Mouse (Mus musculus) midbrain, embryonic 15.5 days (tissue): ENCODE measurements around the gene Ttc32. TPM values are rescaled to one million over a fixed set of nuclear protein-coding genes. Genes with fewer than 3 reads are reported as not detected.
A peak's percentile ranks its signal among the peaks of the same experiment; 100 is the strongest.

Experiments used
- ATAC-seq: fragments of 200-750 bp; cut with Nextera tagmentation; replicated peaks from 2 replicates; pipeline ENCODE4 v1.8.0; 2017; ENCODE audit warnings: moderate TSS enrichment
- H3K27ac ChIP-seq: fragments of 300-500 bp; sonication (generic); 2 replicates; pipeline ENCODE4 v1.5.1; 2015; ENCODE audit warnings: mild to moderate bottlenecking, inconsistent platforms
- H3K27me3 ChIP-seq: fragments of 300-500 bp; sonication (generic); replicated peaks from 2 replicates; pipeline ENCODE4 v1.6.1; 2015; ENCODE audit warnings: inconsistent platforms
- H3K36me3 ChIP-seq: fragments of 300-500 bp; sonication (generic); replicated peaks from 2 replicates; pipeline ENCODE4 v1.6.1; 2015; ENCODE audit warnings: inconsistent platforms
- H3K4me1 ChIP-seq: fragments of 300-500 bp; sonication (generic); 2 replicates; pipeline ENCODE4 v1.6.1; 2015; ENCODE audit warnings: inconsistent platforms
- H3K4me2 ChIP-seq: fragments of 300-500 bp; sonication (generic); 2 replicates; pipeline ENCODE4 v1.6.1; 2015; ENCODE audit warnings: inconsistent platforms, mild to moderate bottlenecking, moderate library complexity
- H3K4me3 ChIP-seq: fragments of 300-500 bp; sonication (generic); 2 replicates; pipeline ENCODE4 v1.5.1; 2015; ENCODE audit warnings: mild to moderate bottlenecking, inconsistent platforms
- H3K9ac ChIP-seq: fragments of 300-500 bp; sonication (generic); 2 replicates; pipeline ENCODE4 v1.6.1; 2015; ENCODE audit warnings: mild to moderate bottlenecking, inconsistent platforms
- H3K9me3 ChIP-seq: fragments of 300-500 bp; sonication (generic); 2 replicates; pipeline ENCODE4 v1.6.1; 2016; ENCODE audit warnings: inconsistent platforms
- WGBS: fragments of 180-500 bp; shearing (Covaris S2); methylation state at CpG from one replicate; pipeline ENCODE4 v1.1.7; 2015; ENCODE audit warnings: mixed read lengths; 5-methylcytosine and 5-hydroxymethylcytosine counted together
- polyA plus RNA-seq: library from polyadenylated mRNA; unstranded; fragments of >200 nt; fragmentation: Nextera tagmentation; extraction: Ambion mirVana; gene quantifications from 2 replicates; pipeline ENCODE4 v1.2.1, GENCODE M21; 2015

Ttc32 gene
- polyA plus RNA-seq, 1 experiment from 2014 or later, result 6.8 TPM

DNA sequence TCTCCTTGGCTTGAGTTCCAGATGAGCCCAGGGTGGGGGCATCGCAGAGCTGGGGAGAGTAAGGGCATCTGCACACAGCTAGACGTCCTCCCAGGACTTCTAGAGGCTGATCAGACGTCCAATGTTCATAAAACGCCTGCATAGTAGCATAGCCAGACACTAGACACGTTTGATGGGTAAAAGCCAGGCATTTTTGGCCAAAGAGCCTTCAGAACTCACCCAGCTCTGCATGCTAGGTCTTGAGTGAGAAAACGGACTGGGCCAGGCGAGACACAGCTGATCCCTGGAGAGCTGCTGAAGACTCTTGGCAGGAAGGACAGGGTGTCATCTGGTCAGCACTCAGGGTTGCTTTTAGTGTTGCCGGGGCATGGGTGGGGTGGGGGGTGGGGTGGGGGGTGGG is 18.3 kb downstream of the Ttc32 start:
- no peaks in the 10 kb centered on the region for H3K27me3 ChIP-seq
- no peak overlapping the region for H3K4me2 ChIP-seq
- H3K4me3 ChIP-seq, result no peak overlapping the region
- no peak overlapping the region for H3K9ac ChIP-seq
- 82% methylated on average over 8 of the region's 8 CpGs for WGBS
- H3K9me3 ChIP-seq, result no peaks in the 10 kb centered on the region
- H3K36me3 ChIP-seq, result no peaks in the 10 kb centered on the region
- no peak overlapping the region for H3K27ac ChIP-seq
- no peak for ATAC-seq
- H3K4me1 ChIP-seq, result no peaks in the 10 kb centered on the region

- Histone ChIP-seq H3K36me3 (no peaks in the 10 kb centered on the region), H3K9me3 (no peaks in the 10 kb centered on the region), H3K4me1 (no peaks in the 10 kb centered on the region), H3K27ac (no peak overlapping the region), H3K9ac (no peak overlapping the region), H3K4me3 (no peak overlapping the region), H3K27me3 (no peaks in the 10 kb centered on the region), H3K4me2 (no peak overlapping the region)
- 49% methylated on average over 6 of the region's 6 CpGs for WGBS
- ATAC-seq, result no peak
Observed at GRCm38 (mm10) chr12:9050824-9051223, 21.0 kb downstream of the Ttc32 start.

DNA sequence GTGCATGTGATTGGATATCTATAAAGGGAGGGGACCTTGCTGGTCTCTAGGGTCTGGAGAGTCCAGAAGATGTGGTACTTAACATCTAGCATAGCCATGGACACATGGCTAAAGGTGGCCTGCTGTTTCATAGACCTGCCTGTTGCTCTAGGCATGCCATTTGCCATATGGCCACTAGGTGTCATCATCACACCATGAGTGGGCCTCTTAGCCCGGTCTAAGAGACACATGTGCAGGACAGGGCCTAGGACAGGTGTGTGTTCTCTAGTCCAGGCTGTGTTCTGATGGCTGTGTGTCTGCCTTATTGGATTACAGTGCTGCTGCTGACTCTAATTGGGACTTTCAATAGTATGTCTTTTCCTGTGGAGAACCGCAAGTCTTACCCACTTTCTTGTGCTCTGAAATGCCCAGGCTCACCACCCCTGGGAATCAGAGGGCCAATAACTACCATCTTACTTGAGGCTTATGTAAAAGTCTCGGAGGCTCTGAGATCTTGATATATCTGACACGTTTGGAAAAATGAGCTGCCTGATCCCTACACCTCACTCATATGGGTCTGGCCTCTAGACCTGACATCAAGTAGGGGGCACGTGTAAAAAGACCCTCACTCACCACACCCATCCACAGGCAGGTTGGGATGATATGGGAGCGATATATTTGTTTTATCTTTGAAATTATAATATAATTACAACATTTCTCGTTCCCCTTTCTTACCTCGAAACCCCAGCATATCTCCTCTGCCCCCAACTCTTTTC is 22.5 kb downstream of the Ttc32 start:
- H3K4me2 ChIP-seq, result no peak overlapping the region
- no peaks in the 10 kb centered on the region for H3K27me3 ChIP-seq
- WGBS, result 58% methylated on average over 8 of the region's 8 CpGs

DNA sequence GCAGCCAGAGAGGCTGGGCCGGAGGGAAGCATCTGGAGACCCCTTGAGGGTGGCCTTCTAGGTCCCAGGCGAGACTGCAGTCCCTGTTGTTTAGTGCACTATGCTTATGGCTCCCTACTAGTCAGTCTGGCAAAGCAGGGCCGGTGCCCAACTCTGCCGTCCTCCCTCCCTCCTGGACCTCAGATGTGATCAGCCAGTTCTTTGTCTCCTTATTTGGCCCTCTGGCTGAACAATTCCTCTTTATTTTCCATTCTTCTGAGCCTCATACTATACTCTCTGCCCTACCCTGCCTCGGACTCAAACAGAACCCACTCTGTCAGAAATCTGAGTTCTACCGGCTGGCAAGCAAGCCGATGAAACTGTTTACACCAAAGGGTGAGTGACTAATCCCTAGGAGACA is 23.5 kb downstream of the Ttc32 start:
- H3K9ac ChIP-seq, result no peak overlapping the region
- no peaks in the 10 kb centered on the region for H3K36me3 ChIP-seq
- no peak overlapping the region for H3K27ac ChIP-seq
- H3K4me3 ChIP-seq, result no peak overlapping the region
- no peak overlapping the region for H3K4me2 ChIP-seq
- H3K9me3 ChIP-seq, result no peaks in the 10 kb centered on the region
- 48% methylated on average over 7 of the region's 7 CpGs for WGBS
- no peaks in the 10 kb centered on the region for H3K27me3 ChIP-seq
- no peak for ATAC-seq
- H3K4me1 ChIP-seq, result no peaks in the 10 kb centered on the region

More for the DNA sequence above, 22.5 kb downstream of the Ttc32 start:
- H3K4me1 ChIP-seq, result no peaks in the 10 kb centered on the region
- H3K36me3 ChIP-seq, result no peaks in the 10 kb centered on the region
- peak; percentile 94 for ATAC-seq
- no peak overlapping the region for H3K9ac ChIP-seq
- no peak overlapping the region for H3K4me3 ChIP-seq
- no peak overlapping the region for H3K27ac ChIP-seq
- H3K9me3 ChIP-seq, result no peaks in the 10 kb centered on the region

- no peaks in the 10 kb centered on the region for H3K9me3 ChIP-seq
- H3K4me3 ChIP-seq, result no peak overlapping the region
- WGBS, result 85% methylated on average over 2 of the region's 2 CpGs
- no peaks in the 10 kb centered on the region for H3K27me3 ChIP-seq
- H3K36me3 ChIP-seq, result no peaks in the 10 kb centered on the region
- no peaks in the 10 kb centered on the region for H3K4me1 ChIP-seq
- ATAC-seq, result no peak
- no peak overlapping the region for H3K27ac ChIP-seq
- no peak overlapping the region for H3K9ac ChIP-seq
- H3K4me2 ChIP-seq, result no peak overlapping the region
Observed at GRCm38 (mm10) chr12:9054012-9054411, 24.2 kb downstream of the Ttc32 start.

DNA sequence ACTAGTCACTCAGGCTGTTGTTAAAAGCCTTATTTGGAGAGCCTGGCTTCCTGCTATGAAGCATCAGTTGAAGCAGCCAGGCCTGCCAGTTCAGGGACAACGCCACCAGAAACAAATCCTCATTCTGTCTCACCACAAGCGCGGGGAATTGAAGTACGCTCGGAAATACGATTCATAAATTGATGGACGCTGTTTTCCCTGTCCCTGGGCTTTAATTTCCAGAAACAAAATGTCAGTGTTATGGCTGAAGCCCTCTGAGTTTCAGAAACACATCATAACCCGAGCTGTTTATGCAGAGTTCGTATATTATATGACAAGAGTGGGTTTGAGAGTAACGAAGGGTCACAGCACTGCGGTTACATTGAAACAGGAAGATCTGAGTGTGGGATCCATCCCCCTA is 25.5 kb downstream of the Ttc32 start:
- Histone ChIP-seq H3K9me3 (no peaks in the 10 kb centered on the region), H3K36me3 (no peaks in the 10 kb centered on the region), H3K27me3 (no peaks in the 10 kb centered on the region), H3K4me2 (no peak overlapping the region), H3K9ac (no peak overlapping the region), H3K4me3 (no peak overlapping the region), H3K27ac (no peak overlapping the region), H3K4me1 (no peaks in the 10 kb centered on the region)
- ATAC-seq, result no peak
- 83% methylated on average over 11 of the region's 11 CpGs for WGBS

DNA sequence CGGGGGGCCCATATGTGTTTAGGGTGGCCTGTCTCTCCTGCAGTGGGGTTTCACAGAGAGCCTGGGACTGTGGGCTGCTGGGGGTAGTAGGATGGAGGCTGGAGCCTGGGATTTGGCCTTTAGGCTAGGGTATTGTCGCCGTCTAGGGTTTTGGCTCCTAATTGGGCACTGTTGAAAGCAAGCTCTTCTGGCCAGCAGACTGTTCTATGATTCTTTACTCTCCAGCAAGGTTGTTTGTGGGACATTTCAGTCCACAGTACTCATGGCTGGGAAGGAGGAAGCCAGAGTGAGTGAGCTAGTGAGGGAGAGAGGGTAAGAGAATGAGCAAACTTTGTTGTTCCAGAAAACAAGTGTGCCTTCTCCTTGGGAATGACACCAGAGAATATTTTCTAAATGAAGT is 29.7 kb downstream of the Ttc32 start:
- no peak overlapping the region for H3K27ac ChIP-seq
- H3K36me3 ChIP-seq, result no peaks in the 10 kb centered on the region
- ATAC-seq, result no peak
- no peak overlapping the region for H3K9ac ChIP-seq
- H3K4me3 ChIP-seq, result no peak overlapping the region
- WGBS, result 89% methylated on average over 3 of the region's 3 CpGs
- H3K9me3 ChIP-seq, result no peaks in the 10 kb centered on the region
- no peaks in the 10 kb centered on the region for H3K27me3 ChIP-seq
- no peaks in the 10 kb centered on the region for H3K4me1 ChIP-seq
- no peak overlapping the region for H3K4me2 ChIP-seq

DNA sequence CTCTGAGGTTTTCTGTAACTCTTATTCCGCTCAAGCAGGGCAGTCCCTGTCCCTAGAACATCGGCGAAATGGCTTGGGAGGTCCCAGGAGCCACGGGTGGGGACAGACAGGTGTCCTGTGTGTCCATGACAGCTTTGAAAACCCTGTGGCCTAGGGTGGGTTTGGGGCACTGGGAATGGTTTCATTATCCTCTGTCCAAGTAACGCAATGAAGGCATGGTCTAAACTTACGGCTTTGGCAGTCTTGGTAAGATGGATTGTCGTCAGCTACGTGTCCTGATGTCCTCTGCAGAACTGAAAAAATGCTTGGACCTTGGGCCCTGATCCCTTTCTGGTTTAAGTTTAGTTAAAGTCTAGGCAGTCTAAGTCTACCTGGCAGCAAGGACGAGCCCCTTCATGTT is 30.2 kb downstream of the Ttc32 start:
- no peaks in the 10 kb centered on the region for H3K36me3 ChIP-seq
- no peaks in the 10 kb centered on the region for H3K27me3 ChIP-seq
- H3K9me3 ChIP-seq, result no peaks in the 10 kb centered on the region
- H3K4me1 ChIP-seq, result no peaks in the 10 kb centered on the region
- H3K9ac ChIP-seq, result no peak overlapping the region
- no peak for ATAC-seq
- WGBS, result 92% methylated on average over 9 of the region's 9 CpGs
- H3K4me3 ChIP-seq, result no peak overlapping the region
- H3K27ac ChIP-seq, result no peak overlapping the region
- no peak overlapping the region for H3K4me2 ChIP-seq

GRCm38 (mm10) chr12:9063611-9064010 is 33.8 kb downstream of the Ttc32 start:
- H3K4me3 ChIP-seq, result no peak overlapping the region
- WGBS, result 73% methylated on average over 6 of the region's 6 CpGs
- H3K9me3 ChIP-seq, result no peaks in the 10 kb centered on the region
- no peaks in the 10 kb centered on the region for H3K4me1 ChIP-seq
- no peaks in the 10 kb centered on the region for H3K27me3 ChIP-seq
- H3K36me3 ChIP-seq, result no peaks in the 10 kb centered on the region
- H3K4me2 ChIP-seq, result no peak overlapping the region
- H3K27ac ChIP-seq, result no peak overlapping the region
- ATAC-seq, result no peak
- no peak overlapping the region for H3K9ac ChIP-seq

- no peaks in the 10 kb centered on the region for H3K9me3 ChIP-seq
- no peaks in the 10 kb centered on the region for H3K27me3 ChIP-seq
- 100% methylated on average over 1 of the region's 1 CpGs for WGBS
- ATAC-seq, result no peak
- no peak overlapping the region for H3K27ac ChIP-seq
- no peaks in the 10 kb centered on the region for H3K4me1 ChIP-seq
- no peak overlapping the region for H3K4me2 ChIP-seq
- H3K36me3 ChIP-seq, result no peaks in the 10 kb centered on the region
- H3K9ac ChIP-seq, result no peak overlapping the region
- no peak overlapping the region for H3K4me3 ChIP-seq
Observed at GRCm38 (mm10) chr12:9071058-9071457, 41.3 kb downstream of the Ttc32 start.

DNA sequence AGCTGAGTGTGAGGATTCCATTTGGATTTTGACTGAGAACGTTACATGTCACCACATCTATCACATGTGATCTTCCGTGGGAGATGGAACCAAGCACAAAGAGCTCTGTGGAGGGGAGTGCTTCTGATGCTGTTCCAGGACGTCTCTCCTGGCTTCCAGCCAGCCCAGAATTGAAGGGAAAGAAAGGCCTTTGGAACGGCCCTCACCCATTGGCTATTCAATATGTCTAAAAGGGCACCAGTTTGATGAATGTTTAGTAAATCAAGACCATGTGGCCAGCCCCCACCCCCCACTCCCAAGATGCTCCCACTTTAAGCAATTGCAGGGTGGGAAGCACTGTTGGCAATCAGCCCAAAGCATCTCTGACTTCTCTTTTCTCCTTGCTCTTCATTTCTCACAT is 41.7 kb downstream of the Ttc32 start:
- WGBS, result 44% methylated on average over 4 of the region's 4 CpGs
- ATAC-seq, result peak; percentile 45; the same call in 1 of the 2 replicates
- H3K27ac ChIP-seq, result no peak overlapping the region
- no peak overlapping the region for H3K4me2 ChIP-seq
- no peaks in the 10 kb centered on the region for H3K9me3 ChIP-seq
- H3K9ac ChIP-seq, result no peak overlapping the region
- H3K36me3 ChIP-seq, result no peaks in the 10 kb centered on the region
- no peaks in the 10 kb centered on the region for H3K4me1 ChIP-seq
- no peaks in the 10 kb centered on the region for H3K27me3 ChIP-seq
- H3K4me3 ChIP-seq, result no peak overlapping the region

DNA sequence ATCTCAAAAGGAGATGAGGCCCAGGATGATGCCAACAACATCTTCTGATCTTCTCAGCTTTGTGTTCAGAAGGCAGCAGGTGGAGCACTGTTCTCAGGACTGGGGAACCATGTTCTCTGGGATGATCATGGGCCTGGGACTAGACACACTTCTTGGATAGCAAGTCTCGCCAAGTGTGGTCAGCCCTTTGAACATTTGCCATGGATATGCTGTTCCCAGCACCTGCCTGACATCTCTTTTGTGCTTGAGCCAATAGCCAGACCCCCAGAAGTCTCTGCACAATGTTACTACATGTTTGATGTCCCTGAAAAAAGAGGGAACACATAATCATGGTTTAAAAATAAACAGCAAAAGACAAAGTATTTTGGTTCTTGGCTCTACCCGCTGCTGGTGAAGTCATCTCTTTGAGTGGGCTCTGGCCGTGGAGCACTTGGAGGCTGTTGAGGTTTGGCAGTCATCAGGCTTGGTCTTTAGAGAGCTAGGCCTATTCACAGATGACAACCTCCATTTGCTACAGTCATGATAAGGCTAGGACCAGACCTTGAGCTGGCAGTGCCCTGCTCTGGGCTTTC is 47.8 kb downstream of the Ttc32 start:
- ATAC-seq, result no peak
- H3K27ac ChIP-seq, result no peak overlapping the region
- H3K27me3 ChIP-seq, result no peaks in the 10 kb centered on the region
- no peak overlapping the region for H3K4me3 ChIP-seq
- H3K36me3 ChIP-seq, result no peaks in the 10 kb centered on the region
- H3K9me3 ChIP-seq, result no peaks in the 10 kb centered on the region
- H3K4me1 ChIP-seq, result no peaks in the 10 kb centered on the region
- WGBS, result 94% methylated on average over 3 of the region's 3 CpGs
- H3K9ac ChIP-seq, result no peak overlapping the region
- H3K4me2 ChIP-seq, result no peak overlapping the region

GRCm38 (mm10) chr12:9090226-9090625 is 60.4 kb downstream of the Ttc32 start:
- no peak overlapping the region for H3K27ac ChIP-seq
- no peaks in the 10 kb centered on the region for H3K36me3 ChIP-seq
- no peak overlapping the region for H3K9ac ChIP-seq
- H3K4me3 ChIP-seq, result no peak overlapping the region
- H3K4me1 ChIP-seq, result no peaks in the 10 kb centered on the region
- no peaks in the 10 kb centered on the region for H3K27me3 ChIP-seq
- no peak for ATAC-seq
- H3K9me3 ChIP-seq, result no peaks in the 10 kb centered on the region
- 85% methylated on average over 7 of the region's 7 CpGs for WGBS
- H3K4me2 ChIP-seq, result no peak overlapping the region
